Mouse (Mus musculus) E14TG2a.4 (cell line): ENCODE measurements at regions not wholly inside any gene's neighbourhood (a gene's known extent, or its start where the extent isn't known, plus 50 kb on each side); places are given as distances from the start of the nearest gene placed in this dataset.

Source experiments
- CTCF ChIP-seq: conservative IDR thresholded peaks from 2 replicates; pipeline ENCODE4 v1.5.1; 2014; ENCODE audit warnings: low read length
- NANOG ChIP-seq: IDR thresholded peaks from 2 replicates; pipeline ENCODE4 v1.6.1; 2014; ENCODE audit warnings: borderline replicate concordance, low read length, mixed read lengths
- POU5F1 ChIP-seq: IDR thresholded peaks from 2 replicates; pipeline ENCODE4 v1.6.1; 2014; ENCODE audit warnings: low read length, borderline replicate concordance

- TF ChIP-seq CTCF (no peak), POU5F1 (no peak), NANOG (no peak)
These were observed 199.2 kb downstream of the Wdr11 start for GRCm38 (mm10) chr7:129790590-129791449.
